Mouse (Mus musculus) CD4-positive naive resting alpha-beta T cell, adult 76 days (primary cell): ENCODE measurements around the gene Crhr1. TPM values are rescaled to one million over a fixed set of nuclear protein-coding genes. Genes with fewer than 3 reads are reported as not detected.

Source experiments
- total RNA-seq: library from RNA; stranded (reverse); gene quantifications from one replicate; pipeline ENCODE4 v1.2.4, GENCODE M21; 2023

Gene Crhr1
- not detected for total RNA-seq

GRCm38 (mm10) chr11:104132580-104133441 is at the start of gene Crhr1:
TSS of gene Crhr1 (plus strand) at chr11:104132855.

GRCm38 (mm10) chr11:104186135-104186836 is 53.6 kb downstream of the Crhr1 start, which contains the start of gene Sppl2c:
TSS of gene Sppl2c (plus strand) at chr11:104186327.

Other genes with a start within 250 kb of the Crhr1 start
- gene Nsf, start 178.8 kb upstream of the Crhr1 start, total RNA-seq: 105 TPM
- gene Arf2, start 166.1 kb upstream of the Crhr1 start, total RNA-seq: 20.6 TPM
- gene Sppl2c, start 53.5 kb downstream of the Crhr1 start, total RNA-seq: not detected
- not detected for gene Mapt, start 98.5 kb downstream of the Crhr1 start, total RNA-seq